Comparison of ENCODE assay signal across 9 mouse cellular contexts in the genomic region with DNA sequence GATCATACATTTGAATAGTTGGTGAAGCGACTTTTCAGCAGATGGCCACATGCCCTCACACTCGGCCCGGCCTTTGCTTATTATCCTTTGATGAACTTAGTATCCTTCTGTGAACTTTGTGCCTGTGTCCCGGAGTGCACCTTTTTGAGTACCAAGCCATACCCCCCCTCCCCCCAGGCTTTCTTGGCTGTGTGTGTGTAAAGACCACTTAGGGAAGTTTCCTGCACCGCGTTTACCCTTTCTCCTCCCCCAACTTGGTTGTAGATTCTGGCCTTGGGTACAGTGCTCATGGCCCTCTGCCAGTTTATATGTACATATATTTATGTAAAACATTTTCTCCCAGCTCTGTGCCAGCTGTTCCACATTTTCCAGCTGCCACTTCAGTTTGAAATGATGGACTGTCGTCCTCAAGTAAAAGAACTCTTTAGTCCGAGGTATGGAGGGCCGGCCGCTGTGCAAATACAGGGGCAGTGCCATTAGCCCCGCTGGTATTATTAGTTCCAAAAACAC. TPM values are rescaled to one million over a fixed set of nuclear protein-coding genes. Genes with fewer than 3 reads are reported as not detected.
DNase-seq lines count a peak whose midpoint lies in the region; ATAC-seq lines count a peak whose summit lies in the region.
"Had no signal": no experiment of that assay in that cellular context is flagged by ENCODE, and none has a peak within 500 bp of the region (broad histone marks: within the 10 kb centered on the region; RNA-seq: fewer than 3 reads in every experiment).

No protein-coding gene starts in this region.

- no peaks in the 10 kb centered on the region for H3K36me3 ChIP-seq in kidney, embryonic 14.5 days (ENCODE audit: control insufficient read depth, insufficient read depth, low read length)
- no peaks in the 10 kb centered on the region for H3K36me3 ChIP-seq in embryonic facial prominence, embryonic 14.5 days (ENCODE audit: control insufficient read depth, insufficient read depth, low read length)
- H3K36me3 ChIP-seq in kidney, embryonic 16.5 days (ENCODE audit: insufficient read depth, low read length): no peaks in the 10 kb centered on the region
- H3K36me3 ChIP-seq in midbrain, embryonic 14.5 days (ENCODE audit: control insufficient read depth, insufficient read depth, low read length): no peaks in the 10 kb centered on the region

- peaks cover 24% of the 10 kb centered on the region; the same call in 1 of the 2 replicates for H3K4me1 ChIP-seq in kidney, embryonic 14.5 days (ENCODE audit: control insufficient read depth, insufficient read depth, low read length)
- H3K4me1 ChIP-seq in embryonic facial prominence, embryonic 14.5 days (ENCODE audit: control insufficient read depth, insufficient read depth, low read length): peaks cover 25% of the 10 kb centered on the region
- H3K4me1 ChIP-seq in kidney, embryonic 16.5 days (ENCODE audit: insufficient read depth, low read length): peaks cover 39% of the 10 kb centered on the region
- H3K4me1 ChIP-seq in midbrain, embryonic 14.5 days (ENCODE audit: control insufficient read depth, insufficient read depth, low read length): peaks cover 19% of the 10 kb centered on the region; the same call in 1 of the 2 replicates

- peak overlapping the region; percentile 88 for H3K4me3 ChIP-seq in kidney, embryonic 14.5 days (ENCODE audit: low read length)
- H3K4me3 ChIP-seq in embryonic facial prominence, embryonic 14.5 days (ENCODE audit: low read depth, low read length): peak overlapping the region; percentile 96
- peak overlapping the region; percentile 71 for H3K4me3 ChIP-seq in kidney, embryonic 16.5 days (ENCODE audit: low read length)
- H3K4me3 ChIP-seq in midbrain, embryonic 14.5 days (replicated peaks; ENCODE audit: low read depth, low read length): peak overlapping the region; percentile 79

- no peaks in the 10 kb centered on the region for H3K27me3 ChIP-seq in kidney, embryonic 14.5 days (ENCODE audit: control insufficient read depth, insufficient read depth, low read length)
- no peaks in the 10 kb centered on the region for H3K27me3 ChIP-seq in embryonic facial prominence, embryonic 14.5 days (replicated peaks; ENCODE audit: control insufficient read depth, insufficient read depth, low read length)
- no peaks in the 10 kb centered on the region for H3K27me3 ChIP-seq in kidney, embryonic 16.5 days (ENCODE audit: insufficient read depth, low read length)
- H3K27me3 ChIP-seq in midbrain, embryonic 14.5 days (ENCODE audit: control insufficient read depth, insufficient read depth, low read length): peaks cover 9% of the 10 kb centered on the region; the same call in 1 of the 2 replicates

- no peaks in the 10 kb centered on the region for H3K9me3 ChIP-seq in kidney, embryonic 14.5 days (ENCODE audit: control insufficient read depth, low read length)
- no peaks in the 10 kb centered on the region for H3K9me3 ChIP-seq in embryonic facial prominence, embryonic 14.5 days (ENCODE audit: control insufficient read depth, low read length)
- no peaks in the 10 kb centered on the region for H3K9me3 ChIP-seq in kidney, embryonic 16.5 days (ENCODE audit: low read length)
- no peaks in the 10 kb centered on the region for H3K9me3 ChIP-seq in midbrain, embryonic 14.5 days (ENCODE audit: control insufficient read depth, low read length)

- 1% methylated on average over 11 of the region's 11 CpGs for WGBS in kidney, embryonic 14.5 days
- WGBS in embryonic facial prominence, embryonic 14.5 days: 3% methylated on average over 11 of the region's 11 CpGs
- WGBS in kidney, embryonic 16.5 days: 2% methylated on average over 11 of the region's 11 CpGs
- 2% methylated on average over 11 of the region's 11 CpGs for WGBS in midbrain, embryonic 14.5 days

- H3K4me2 ChIP-seq in kidney, embryonic 14.5 days (replicated peaks; ENCODE audit: low read depth, low read length): peak overlapping the region; percentile 72
- peak overlapping the region; percentile 57 for H3K4me2 ChIP-seq in embryonic facial prominence, embryonic 14.5 days (ENCODE audit: low read depth, low read length)
- H3K4me2 ChIP-seq in kidney, embryonic 16.5 days (replicated peaks; ENCODE audit: low read depth, low read length): peak overlapping the region; percentile 80
- H3K4me2 ChIP-seq in midbrain, embryonic 14.5 days (ENCODE audit: low read length): peak overlapping the region; percentile 80

- peak overlapping the region; percentile 98; the same call in 1 of the 2 replicates for H3K27ac ChIP-seq in kidney, embryonic 14.5 days (ENCODE audit: low read depth, low read length)
- H3K27ac ChIP-seq in embryonic facial prominence, embryonic 14.5 days (replicated peaks; ENCODE audit: low read depth, low read length): peak overlapping the region; percentile 99
- H3K27ac ChIP-seq in kidney, embryonic 16.5 days (ENCODE audit: low read length): peak overlapping the region; percentile 97; the same call in 1 of the 2 replicates
- peak overlapping the region; percentile 85 for H3K27ac ChIP-seq in midbrain, embryonic 14.5 days (replicated peaks; ENCODE audit: low read depth, low read length)
- H3K27ac ChIP-seq: macrophage had no signal

- DNase-seq in kidney, adult 8-10 months: no peak
- peak; percentile 92 for DNase-seq in embryonic facial prominence, embryonic 14.5 days (ENCODE audit: low spot score)
- DNase-seq in midbrain, embryonic 14.5 days: peak; percentile 63
- no peak for DNase-seq in cerebellum, postnatal 14 days
- DNase-seq in gastrocnemius, postnatal 10 days: no peak

- no peak for ATAC-seq in kidney, embryonic 14.5 days (ENCODE audit: low FRiP score, low TSS enrichment)
- ATAC-seq in embryonic facial prominence, embryonic 14.5 days (ENCODE audit: low read depth): no peak
- no peak for ATAC-seq in kidney, embryonic 16.5 days (ENCODE audit: low FRiP score, low TSS enrichment)
- ATAC-seq in midbrain, embryonic 14.5 days (ENCODE audit: low FRiP score, low TSS enrichment): no peak
- no peak for ATAC-seq in erythroid progenitor cell, adult 5-6 weeks (replicated peaks; ENCODE audit: low FRiP score, poor library complexity, severe bottlenecking)

- peak overlapping the region; percentile 94 for H3K9ac ChIP-seq in kidney, embryonic 14.5 days (ENCODE audit: low read depth, low read length)
- peak overlapping the region; percentile 98 for H3K9ac ChIP-seq in embryonic facial prominence, embryonic 14.5 days (ENCODE audit: low read depth, low read length)
- H3K9ac ChIP-seq in kidney, embryonic 16.5 days (replicated peaks; ENCODE audit: low read length): peak overlapping the region; percentile 91
- peak overlapping the region; percentile 72 for H3K9ac ChIP-seq in midbrain, embryonic 14.5 days (replicated peaks; ENCODE audit: low read length)

RNA-seq across cellular contexts. Expression of a gene that starts 1.8 kb away (rescaled TPM):
- 18.0 and 19.4 TPM in 2 replicates for polyA plus RNA-seq in kidney, embryonic 14.5 days (2014; fragmentation: Nextera tagmentation; extraction: Ambion mirVana)
- 20.5 and 22.2 TPM in 2 replicates for polyA plus RNA-seq in embryonic facial prominence, embryonic 14.5 days (2014; fragmentation: Nextera tagmentation; extraction: Ambion mirVana)
- 11.6 and 12.5 TPM in 2 replicates for polyA plus RNA-seq in kidney, embryonic 16.5 days (2015; fragmentation: Nextera tagmentation; extraction: Ambion mirVana)
- 8.5 and 14.1 TPM in 2 replicates for polyA plus RNA-seq in midbrain, embryonic 14.5 days (2014; fragmentation: Nextera tagmentation; extraction: Ambion mirVana)
- total RNA-seq in erythroid progenitor cell, adult 5-6 weeks (2015; ENCODE audit: low replicate concordance): not detected in 2 replicates
- total RNA-seq in erythroid progenitor cell, adult 5-6 weeks (2017; ENCODE audit: low replicate concordance): not detected in 2 replicates
- 1 to 10 TPM; 7.7 to 9.6 TPM for total RNA-seq in gastrocnemius, postnatal 10 days (2021)
- polyA plus RNA-seq: macrophage had no signal

Comparison
In these comparisons a context has a peak if more than half of its experiments do, and no peak if none do; other contexts are left out.
1. DNase-seq: peak in embryonic facial prominence, embryonic 14.5 days (single experiment) and midbrain, embryonic 14.5 days (single experiment); none in kidney, adult 8-10 months (0 of 2), cerebellum, postnatal 14 days (0 of 2) and gastrocnemius, postnatal 10 days (single experiment).
2. Peak in every context shown above with its lines, with median percentiles within 50 percentile points of each other: H3K27ac ChIP-seq, H3K4me2 ChIP-seq, H3K4me3 ChIP-seq and H3K9ac ChIP-seq.